Mouse (Mus musculus) embryonic facial prominence, embryonic 14.5 days (tissue): ENCODE results near the gene Thnsl1. TPM values are rescaled to one million over a fixed set of nuclear protein-coding genes. Genes with fewer than 3 reads are reported as not detected.
"Not testable (repeated sequence)": the region's sequence is repeated elsewhere in the genome, so short reads cannot be mapped to it uniquely, and the experiment has no call there.

Experiments
- ATAC-seq: fragments of 200-750 bp; cut with Nextera tagmentation; 2 replicates; pipeline ENCODE4 v1.8.0; 2017; ENCODE audit warnings: low read depth, moderate number of reproducible peaks, moderate TSS enrichment
- DNase-seq: peaks from one replicate; pipeline ENCODE4 v3.0.0-alpha.2; 2015; ENCODE audit warnings: low spot score
- H3K27ac ChIP-seq: fragments of 300-500 bp; sonication (generic); replicated peaks from 2 replicates; pipeline ENCODE4 v1.5.1; 2014; ENCODE audit warnings: low read depth, mild to moderate bottlenecking, low read length, moderate library complexity
- H3K27me3 ChIP-seq: fragments of 300-500 bp; sonication (generic); replicated peaks from 2 replicates; pipeline ENCODE4 v1.6.1; 2014; ENCODE audit warnings: low read length; ENCODE audit not compliant: control insufficient read depth, insufficient read depth
- H3K36me3 ChIP-seq: fragments of 300-500 bp; sonication (generic); 2 replicates; pipeline ENCODE4 v1.6.1; 2014; ENCODE audit warnings: low read length, mixed read lengths; ENCODE audit not compliant: control insufficient read depth, insufficient read depth
- H3K4me1 ChIP-seq: fragments of 300-500 bp; sonication (generic); 2 replicates; pipeline ENCODE4 v1.6.1; 2014; ENCODE audit warnings: antibody characterized with exemption, low read length; ENCODE audit not compliant: control insufficient read depth, insufficient read depth
- H3K4me2 ChIP-seq: fragments of 300-500 bp; sonication (generic); 2 replicates; pipeline ENCODE4 v1.6.1; 2014; ENCODE audit warnings: low read depth, mild to moderate bottlenecking, low read length, moderate library complexity, mixed read lengths
- H3K4me3 ChIP-seq: fragments of 300-500 bp; sonication (generic); 2 replicates; pipeline ENCODE4 v1.5.1; 2014; ENCODE audit warnings: low read depth, mild to moderate bottlenecking, low read length
- H3K9ac ChIP-seq: fragments of 300-500 bp; sonication (generic); 2 replicates; pipeline ENCODE4 v1.6.1; 2014; ENCODE audit warnings: low read depth, mild to moderate bottlenecking, low read length, moderate library complexity, mixed read lengths
- H3K9me3 ChIP-seq: fragments of 300-500 bp; sonication (generic); 2 replicates; pipeline ENCODE4 v1.6.1; 2016; ENCODE audit warnings: low read length; ENCODE audit not compliant: control insufficient read depth
- WGBS: fragments of 180-500 bp; shearing (Covaris S2); extraction: QIAGEN DNeasy Blood & Tissue Kit; methylation state at CpG from one replicate; pipeline ENCODE4 v1.1.7; 2014; 5-methylcytosine and 5-hydroxymethylcytosine counted together
- polyA plus RNA-seq: library from polyadenylated mRNA; unstranded; fragments of >200 nt; fragmentation: Nextera tagmentation; extraction: Ambion mirVana; gene quantifications from 2 replicates; pipeline ENCODE4 v1.2.1, GENCODE M21; 2014

Thnsl1 gene
- polyA plus RNA-seq, 1 experiment from 2014 or later = 7.4 TPM

- no peaks in the 10 kb centered on the region for H3K4me1 ChIP-seq
- H3K9ac ChIP-seq = no peak overlapping the region
- no peaks in the 10 kb centered on the region for H3K36me3 ChIP-seq
- no peak overlapping the region for H3K4me3 ChIP-seq
- DNase-seq = peak; percentile 13
- H3K4me2 ChIP-seq = no peak overlapping the region
- no peak for ATAC-seq
- no peak overlapping the region for H3K27ac ChIP-seq
- WGBS = 61% methylated on average over 2 of the region's 2 CpGs
- no peaks in the 10 kb centered on the region for H3K9me3 ChIP-seq
- no peaks in the 10 kb centered on the region for H3K27me3 ChIP-seq
Measured at GRCm38 (mm10) chr2:21230276-21230675, 24.8 kb downstream of the Thnsl1 start.

- no peaks in the 10 kb centered on the region for H3K4me1 ChIP-seq
- no peak overlapping the region for H3K9ac ChIP-seq
- WGBS = 65% methylated on average over 3 of the region's 3 CpGs
- no peak overlapping the region for H3K4me3 ChIP-seq
- H3K36me3 ChIP-seq = no peaks in the 10 kb centered on the region
- DNase-seq (no peak), ATAC-seq (no peak)
- no peak overlapping the region for H3K4me2 ChIP-seq
- no peaks in the 10 kb centered on the region for H3K27me3 ChIP-seq
- H3K9me3 ChIP-seq = no peaks in the 10 kb centered on the region
- H3K27ac ChIP-seq = no peak overlapping the region
Measured at GRCm38 (mm10) chr2:21231147-21231546, 25.6 kb downstream of the Thnsl1 start.

GRCm38 (mm10) chr2:21234871-21235648 is 29.5 kb downstream of the Thnsl1 start:
- no peaks in the 10 kb centered on the region for H3K9me3 ChIP-seq
- H3K4me1 ChIP-seq = no peaks in the 10 kb centered on the region
- 67% methylated on average over 9 of the region's 9 CpGs for WGBS
- H3K36me3 ChIP-seq = no peaks in the 10 kb centered on the region
- H3K27ac ChIP-seq = peak overlapping the region; percentile 52
- H3K4me3 ChIP-seq = no peak overlapping the region
- H3K4me2 ChIP-seq = no peak overlapping the region
- H3K27me3 ChIP-seq = no peaks in the 10 kb centered on the region
- no peak overlapping the region for H3K9ac ChIP-seq
- DNase-seq = peak; percentile 88
- peak; percentile 95 for ATAC-seq

GRCm38 (mm10) chr2:21235844-21236386 is 30.4 kb downstream of the Thnsl1 start:
- Histone ChIP-seq H3K4me3 (no peak overlapping the region), H3K9me3 (no peaks in the 10 kb centered on the region), H3K27ac (peak overlapping the region; percentile 52; the same call in 1 of the 2 replicates), H3K27me3 (no peaks in the 10 kb centered on the region), H3K4me2 (no peak overlapping the region), H3K4me1 (no peaks in the 10 kb centered on the region), H3K9ac (no peak overlapping the region), H3K36me3 (no peaks in the 10 kb centered on the region)
- no peak for DNase-seq
- WGBS = 85% methylated on average over 4 of the region's 4 CpGs
- no peak for ATAC-seq

- ATAC-seq = no peak
- DNase-seq = no peak
- no peaks in the 10 kb centered on the region for H3K27me3 ChIP-seq
- no peak overlapping the region for H3K9ac ChIP-seq
- no peaks in the 10 kb centered on the region for H3K4me1 ChIP-seq
- H3K9me3 ChIP-seq = no peaks in the 10 kb centered on the region
- 61% methylated on average over 5 of the region's 5 CpGs for WGBS
- no peak overlapping the region for H3K4me3 ChIP-seq
- no peak overlapping the region for H3K27ac ChIP-seq
- no peaks in the 10 kb centered on the region for H3K36me3 ChIP-seq
- H3K4me2 ChIP-seq = no peak overlapping the region
Measured at GRCm38 (mm10) chr2:21236846-21237245, 31.3 kb downstream of the Thnsl1 start.

- not testable (repeated sequence) for H3K9ac ChIP-seq, H3K36me3 ChIP-seq, ATAC-seq, H3K9me3 ChIP-seq, H3K27me3 ChIP-seq, H3K4me1 ChIP-seq, H3K27ac ChIP-seq, H3K4me2 ChIP-seq, DNase-seq, H3K4me3 ChIP-seq
- WGBS = 68% methylated on average over 4 of the region's 6 CpGs
Measured at GRCm38 (mm10) chr2:21244104-21244503, 38.6 kb downstream of the Thnsl1 start.

- DNase-seq (no peak), ATAC-seq (no peak)
- no peak overlapping the region for H3K4me2 ChIP-seq
- no peak overlapping the region for H3K4me3 ChIP-seq
- no peaks in the 10 kb centered on the region for H3K27me3 ChIP-seq
- no peak overlapping the region for H3K9ac ChIP-seq
- H3K4me1 ChIP-seq = no peaks in the 10 kb centered on the region
- 80% methylated on average over 4 of the region's 4 CpGs for WGBS
- no peak overlapping the region for H3K27ac ChIP-seq
- H3K9me3 ChIP-seq = no peaks in the 10 kb centered on the region
- H3K36me3 ChIP-seq = no peaks in the 10 kb centered on the region
Measured at GRCm38 (mm10) chr2:21244986-21245385, 39.5 kb downstream of the Thnsl1 start.

GRCm38 (mm10) chr2:21245477-21246102 is 40.1 kb downstream of the Thnsl1 start:
- no peaks in the 10 kb centered on the region for H3K27me3 ChIP-seq
- no peak overlapping the region for H3K9ac ChIP-seq
- no peaks in the 10 kb centered on the region for H3K4me1 ChIP-seq
- no peak for ATAC-seq
- no peak overlapping the region for H3K4me2 ChIP-seq
- no peak overlapping the region for H3K27ac ChIP-seq
- no peaks in the 10 kb centered on the region for H3K9me3 ChIP-seq
- no peak for DNase-seq
- H3K36me3 ChIP-seq = no peaks in the 10 kb centered on the region
- H3K4me3 ChIP-seq = no peak overlapping the region
- WGBS = 86% methylated on average over 2 of the region's 2 CpGs
